9 mouse cellular contexts compared by ENCODE assay signal in the genomic region with DNA sequence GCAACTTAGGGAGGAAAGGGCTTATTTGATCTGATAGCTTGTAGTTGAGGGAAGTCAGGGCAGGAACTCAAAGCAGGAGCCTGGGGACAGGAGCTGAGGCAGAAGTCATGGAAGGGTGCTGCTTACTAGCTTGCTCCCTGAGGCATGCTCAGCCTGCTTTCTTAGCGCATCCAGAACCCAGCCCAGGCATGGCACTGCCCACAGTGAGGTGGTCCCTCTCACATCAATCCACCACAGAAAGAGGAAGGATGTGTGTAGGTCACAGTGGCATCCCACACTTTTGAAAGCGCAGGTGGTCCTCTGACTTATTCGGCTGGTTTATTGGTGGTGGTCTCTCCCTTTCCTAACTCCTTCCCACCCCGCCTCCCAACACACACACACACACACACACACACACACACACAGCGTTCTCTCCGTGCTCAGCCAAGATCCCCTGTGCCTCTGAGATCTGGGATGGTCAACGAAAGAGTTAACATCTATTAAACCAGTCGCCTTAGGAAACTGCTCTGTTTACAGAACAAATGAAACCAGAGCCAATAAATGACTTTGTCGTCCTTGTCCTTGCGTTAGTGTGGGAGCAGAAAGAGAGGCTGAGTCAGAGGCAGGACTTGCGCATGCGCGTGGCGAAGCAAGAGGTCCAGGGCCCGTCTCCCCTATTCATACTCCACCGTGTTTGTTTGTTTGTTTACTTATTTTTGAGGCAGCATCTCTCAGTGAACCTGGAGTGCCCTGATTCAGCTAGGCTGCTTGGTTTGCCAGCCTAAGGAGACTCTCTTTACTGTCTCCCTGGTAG. TPM values are rescaled to one million over a fixed set of nuclear protein-coding genes. Genes with fewer than 3 reads are reported as not detected.
DNase-seq lines count a peak whose midpoint lies in the region; ATAC-seq lines count a peak whose summit lies in the region.
"Had no signal": no experiment of that assay in that cellular context is flagged by ENCODE, and none has a peak within 500 bp of the region (broad histone marks: within the 10 kb centered on the region; RNA-seq: fewer than 3 reads in every experiment).

No protein-coding gene starts in this region.

- H3K4me2 ChIP-seq in intestine, embryonic 16.5 days (ENCODE audit: low read depth, low read length) = peak overlapping the region; percentile 38
- H3K4me2 ChIP-seq: liver, embryonic 15.5 days had no signal

- peak overlapping the region; percentile 74 for H3K27ac ChIP-seq in heart, embryonic 10.5 days
- 0 out of 2 replicates have a peak overlapping the region, but pooled peaks have one; percentile 29 for H3K27ac ChIP-seq in intestine, embryonic 16.5 days (ENCODE audit: low read length)
- H3K27ac ChIP-seq: liver, embryonic 15.5 days had no signal

- peak; percentile 63 for ATAC-seq in intestine, embryonic 16.5 days

- H3K36me3 ChIP-seq in heart, embryonic 10.5 days = no peaks in the 10 kb centered on the region
- no peaks in the 10 kb centered on the region for H3K36me3 ChIP-seq in intestine, embryonic 16.5 days (ENCODE audit: control insufficient read depth, insufficient read depth, low read length)
- H3K36me3 ChIP-seq: liver, embryonic 15.5 days had no signal

- no peak overlapping the region for H3K9ac ChIP-seq in intestine, embryonic 16.5 days (ENCODE audit: low read depth, low read length)
- H3K9ac ChIP-seq: liver, embryonic 15.5 days had no signal

- peaks cover 75% of the 10 kb centered on the region for H3K4me1 ChIP-seq in heart, embryonic 10.5 days
- peaks cover 11% of the 10 kb centered on the region for H3K4me1 ChIP-seq in intestine, embryonic 16.5 days (ENCODE audit: control insufficient read depth, insufficient read depth, low read length)

- WGBS in heart, embryonic 10.5 days = 80% methylated on average over 16 of the region's 16 CpGs
- WGBS in intestine, embryonic 16.5 days = 43% methylated on average over 16 of the region's 16 CpGs

- H3K27me3 ChIP-seq in heart, embryonic 10.5 days (ENCODE audit: insufficient read depth, poor library complexity, severe bottlenecking) = no peaks in the 10 kb centered on the region
- no peaks in the 10 kb centered on the region for H3K27me3 ChIP-seq in intestine, embryonic 16.5 days (replicated peaks; ENCODE audit: control insufficient read depth, insufficient read depth, low read length)
- H3K27me3 ChIP-seq: liver, embryonic 15.5 days had no signal

- no peaks in the 10 kb centered on the region for H3K9me3 ChIP-seq in heart, embryonic 10.5 days
- no peaks in the 10 kb centered on the region for H3K9me3 ChIP-seq in intestine, embryonic 16.5 days (ENCODE audit: control insufficient read depth, low read length)
- H3K9me3 ChIP-seq: liver, embryonic 15.5 days had no signal

- no peak overlapping the region for H3K4me3 ChIP-seq in heart, embryonic 10.5 days
- no peak overlapping the region; the same call in 1 of the 2 replicates for H3K4me3 ChIP-seq in intestine, embryonic 16.5 days (ENCODE audit: low read length)
- H3K4me3 ChIP-seq: liver, embryonic 15.5 days had no signal

- DNase-seq in heart, embryonic 10.5 days (ENCODE audit: low spot score) = no peak
- no peak for DNase-seq in heart, adult 8-10 months (ENCODE audit: low spot score)
- DNase-seq in ovary, postnatal 36 days (ENCODE audit: low spot score) = peak; percentile 35
- DNase-seq in ovary, postnatal 10 days (ENCODE audit: low spot score) = no peak
- peak; percentile 74 for DNase-seq in urinary bladder, postnatal 14 days (ENCODE audit: low spot score)
- no peak for DNase-seq in cerebellum, adult 8-10 months
- DNase-seq in testis, postnatal 10 days (ENCODE audit: low spot score) = no peak

RNA-seq across cellular contexts. Expression of gene Sipa1l2, which starts 49.1 kb away (rescaled TPM):
- polyA plus RNA-seq in heart, embryonic 10.5 days (2016; fragmentation: Nextera tagmentation; extraction: Ambion mirVana) = 24.9 and 32.6 TPM in 2 replicates
- total RNA-seq in heart, adult 8-10 months (2022) = 10 to 100 TPM; 41.6 to 49.5 (median 44.5) TPM
- 4.9 and 6.8 TPM in 2 replicates for polyA plus RNA-seq in intestine, embryonic 16.5 days (2015; fragmentation: Nextera tagmentation; extraction: Ambion mirVana)

RNA-seq across cellular contexts. Expression of gene Map10, which starts 50.9 kb away (rescaled TPM):
- 6.3 and 7.5 TPM in 2 replicates for polyA plus RNA-seq in heart, embryonic 10.5 days (2016; fragmentation: Nextera tagmentation; extraction: Ambion mirVana)
- total RNA-seq in heart, adult 8-10 months (2022) = 1 to 10 TPM; 4.9 to 7.0 (median 6.4) TPM
- 3.5 and 3.7 TPM in 2 replicates for polyA plus RNA-seq in intestine, embryonic 16.5 days (2015; fragmentation: Nextera tagmentation; extraction: Ambion mirVana)

Comparison
In these comparisons a context has a peak if more than half of its experiments do, and no peak if none do; other contexts are left out.
1. DNase-seq: peak in ovary, postnatal 36 days (single experiment) and urinary bladder, postnatal 14 days (single experiment); none in heart, embryonic 10.5 days (single experiment), heart, adult 8-10 months (single experiment), ovary, postnatal 10 days (single experiment), cerebellum, adult 8-10 months (single experiment) and testis, postnatal 10 days (single experiment).